Mouse (Mus musculus) stomach, embryonic 15.5 days (tissue): Measurements from ENCODE around the gene Cdc42se1. TPM values are rescaled to one million over a fixed set of nuclear protein-coding genes. Genes with fewer than 3 reads are reported as not detected.

Experiments used
- ATAC-seq: fragments of 200-750 bp; cut with Nextera tagmentation; 2 replicates; pipeline ENCODE4 v1.8.0; 2017; ENCODE audit warnings: low read depth, moderate number of reproducible peaks, moderate TSS enrichment; ENCODE audit not compliant: insufficient read depth, low FRiP score
- H3K27ac ChIP-seq: fragments of 300-500 bp; sonication (generic); 2 replicates; pipeline ENCODE4 v1.5.1; 2015; ENCODE audit warnings: mild to moderate bottlenecking, inconsistent platforms
- H3K27me3 ChIP-seq: fragments of 300-500 bp; sonication (generic); replicated peaks from 2 replicates; pipeline ENCODE4 v1.6.1; 2015; ENCODE audit warnings: inconsistent platforms
- H3K36me3 ChIP-seq: fragments of 300-500 bp; sonication (generic); 2 replicates; pipeline ENCODE4 v1.6.1; 2015; ENCODE audit warnings: inconsistent platforms
- H3K4me1 ChIP-seq: fragments of 300-500 bp; sonication (generic); 2 replicates; pipeline ENCODE4 v1.6.1; 2015; ENCODE audit warnings: inconsistent platforms
- H3K4me2 ChIP-seq: fragments of 300-500 bp; sonication (generic); 2 replicates; pipeline ENCODE4 v1.6.1; 2015; ENCODE audit warnings: mild to moderate bottlenecking, inconsistent platforms
- H3K4me3 ChIP-seq: fragments of 300-500 bp; sonication (generic); replicated peaks from 2 replicates; pipeline ENCODE4 v1.5.1; 2015; ENCODE audit warnings: inconsistent platforms
- H3K9ac ChIP-seq: fragments of 300-500 bp; sonication (generic); 2 replicates; pipeline ENCODE4 v1.6.1; 2015; ENCODE audit warnings: inconsistent platforms
- H3K9me3 ChIP-seq: fragments of 300-500 bp; sonication (generic); 2 replicates; pipeline ENCODE4 v1.6.1; 2016; ENCODE audit warnings: inconsistent platforms
- WGBS: fragments of 180-500 bp; shearing (Covaris S2); methylation state at CpG from one replicate; pipeline ENCODE4 v1.1.7; 2015; 5-methylcytosine and 5-hydroxymethylcytosine counted together
- polyA plus RNA-seq: library from polyadenylated mRNA; unstranded; fragments of >200 nt; fragmentation: Nextera tagmentation; extraction: Ambion mirVana; gene quantifications from 2 replicates; pipeline ENCODE4 v1.2.1, GENCODE M21; 2015

Gene Cdc42se1
- polyA plus RNA-seq, 1 experiment from 2014 or later: 83.5 TPM

DNA sequence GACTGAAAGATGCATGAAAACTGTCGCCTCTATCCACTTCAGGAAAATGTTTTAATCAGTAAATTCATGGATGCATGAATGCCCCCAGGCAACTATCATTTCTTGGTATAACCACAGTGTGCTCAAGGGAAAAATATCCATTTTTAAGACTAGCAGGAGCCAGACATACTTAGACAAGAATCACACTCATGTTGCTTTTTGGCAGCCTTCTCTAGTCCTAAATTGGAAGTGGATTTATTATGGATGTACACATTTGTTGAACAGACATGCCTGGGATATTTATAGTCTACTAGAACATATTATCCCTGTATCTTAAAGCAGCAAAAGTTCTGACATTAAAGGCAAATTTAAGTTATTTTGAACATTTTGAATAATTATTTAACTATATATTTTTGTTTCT lies 36.2 kb downstream of the Cdc42se1 start:
- H3K36me3 ChIP-seq: peaks cover 37% of the 10 kb centered on the region
- WGBS: 92% methylated on average over 1 of the region's 1 CpGs

DNA sequence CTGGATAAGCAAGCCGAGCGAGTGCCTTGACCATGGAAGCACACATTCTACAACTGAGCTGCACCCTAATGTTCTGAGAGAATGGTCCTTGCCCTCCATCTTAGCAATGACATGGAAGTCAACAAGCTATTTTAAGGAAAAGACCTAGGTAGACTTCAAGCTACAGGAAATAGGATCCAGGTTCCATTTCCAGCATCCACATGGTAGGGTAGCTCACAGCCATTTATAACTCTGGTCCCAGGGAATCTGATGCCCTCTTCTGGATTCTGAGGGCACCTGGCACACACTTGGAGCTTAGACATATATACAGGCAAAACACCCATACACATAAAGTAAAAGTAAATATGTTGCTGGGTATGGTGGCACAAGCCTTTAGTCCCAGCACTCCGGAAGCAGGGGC lies 37.5 kb downstream of the Cdc42se1 start:
- 94% methylated on average over 3 of the region's 3 CpGs for WGBS
- H3K9me3 ChIP-seq: no peaks in the 10 kb centered on the region
- no peak overlapping the region for H3K4me2 ChIP-seq
- no peak overlapping the region for H3K4me3 ChIP-seq
- H3K27ac ChIP-seq: no peak overlapping the region
- peaks cover 34% of the 10 kb centered on the region for H3K36me3 ChIP-seq
- H3K9ac ChIP-seq: no peak overlapping the region
- H3K27me3 ChIP-seq: no peaks in the 10 kb centered on the region
- no peak for ATAC-seq
- H3K4me1 ChIP-seq: no peaks in the 10 kb centered on the region

More for the DNA sequence above, 36.2 kb downstream of the Cdc42se1 start:
- Histone ChIP-seq H3K9me3 (no peaks in the 10 kb centered on the region), H3K4me2 (no peak overlapping the region), H3K27me3 (no peaks in the 10 kb centered on the region), H3K9ac (no peak overlapping the region), H3K4me3 (no peak overlapping the region), H3K4me1 (no peaks in the 10 kb centered on the region), H3K27ac (no peak overlapping the region)
- no peak for ATAC-seq

DNA sequence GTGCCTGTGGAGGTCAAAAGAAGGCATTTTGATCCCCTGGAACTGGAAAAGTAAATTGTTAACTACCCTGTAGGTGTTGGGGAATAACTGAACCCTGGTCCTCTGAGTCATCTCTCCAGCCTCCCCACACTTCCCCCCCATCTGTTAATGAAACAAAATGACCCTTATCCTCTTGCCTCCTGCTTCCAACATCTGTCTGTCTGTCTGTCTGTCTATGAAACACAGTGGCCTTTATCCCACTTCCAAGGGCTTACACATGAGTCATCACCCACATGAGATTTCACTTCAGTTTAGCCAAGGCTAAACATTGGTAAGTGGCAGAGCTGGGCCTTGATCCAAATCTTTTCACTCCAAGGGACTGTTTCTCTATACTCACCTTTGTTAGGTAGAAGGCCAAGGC lies 39.3 kb downstream of the Cdc42se1 start:
- no peak overlapping the region for H3K9ac ChIP-seq
- peaks cover 28% of the 10 kb centered on the region for H3K36me3 ChIP-seq
- no peak overlapping the region for H3K4me2 ChIP-seq
- no peaks in the 10 kb centered on the region for H3K27me3 ChIP-seq
- H3K4me3 ChIP-seq: no peak overlapping the region
- no peaks in the 10 kb centered on the region for H3K4me1 ChIP-seq
- H3K27ac ChIP-seq: no peak overlapping the region
- H3K9me3 ChIP-seq: no peaks in the 10 kb centered on the region
- no peak for ATAC-seq

DNA sequence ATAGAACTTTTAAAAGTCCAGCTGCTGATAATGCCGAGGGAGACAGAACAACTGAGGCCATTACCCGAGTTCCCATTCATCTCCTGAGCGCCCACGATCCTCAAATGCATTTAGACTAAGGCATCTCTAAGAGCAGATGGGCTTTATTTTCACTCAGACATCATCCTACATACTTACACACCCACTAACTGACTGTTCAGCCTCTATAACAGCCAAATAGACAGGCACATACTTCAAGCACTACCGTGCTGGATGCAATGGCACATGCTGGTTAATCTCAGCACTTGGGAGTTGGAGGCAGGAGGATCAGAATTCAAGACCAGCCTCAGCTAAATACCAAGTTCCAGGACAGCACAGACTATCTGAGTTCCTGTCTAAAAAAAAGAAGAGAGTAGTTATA lies 41.3 kb downstream of the Cdc42se1 start:
- no peaks in the 10 kb centered on the region for H3K9me3 ChIP-seq
- no peak for ATAC-seq
- H3K4me3 ChIP-seq: no peak overlapping the region
- H3K27me3 ChIP-seq: no peaks in the 10 kb centered on the region
- WGBS: 81% methylated on average over 5 of the region's 5 CpGs
- H3K9ac ChIP-seq: no peak overlapping the region
- peaks cover 22% of the 10 kb centered on the region for H3K36me3 ChIP-seq
- no peak overlapping the region for H3K27ac ChIP-seq
- H3K4me1 ChIP-seq: no peaks in the 10 kb centered on the region
- H3K4me2 ChIP-seq: no peak overlapping the region

DNA sequence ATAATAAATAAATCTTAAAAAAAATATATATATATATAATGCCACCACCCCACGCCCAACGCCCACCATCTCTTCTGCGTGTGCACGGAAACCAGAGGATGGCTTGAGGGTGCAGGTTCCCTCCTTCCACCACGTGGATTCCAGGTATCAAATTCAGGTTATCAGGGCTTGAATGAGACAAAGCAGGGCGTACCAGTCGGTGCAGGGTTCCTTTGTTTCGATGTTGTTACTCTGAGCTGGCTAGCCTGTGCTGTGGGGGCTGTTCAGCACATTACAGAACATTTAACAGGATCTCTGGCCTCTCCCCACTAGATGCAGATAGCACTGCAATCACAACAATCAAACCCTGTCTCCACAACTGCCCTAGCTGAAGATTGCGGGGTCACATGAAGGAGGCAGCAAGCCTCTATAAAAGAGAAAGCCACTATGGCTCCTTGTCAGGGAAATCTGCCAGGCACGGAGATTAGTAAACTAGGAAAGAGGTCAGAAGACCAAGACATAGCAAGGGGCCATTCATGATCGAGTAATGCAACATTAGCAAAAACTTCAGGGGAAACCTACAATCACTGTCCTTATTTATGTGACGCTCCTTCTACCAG lies 42.3 kb downstream of the Cdc42se1 start:
- 72% methylated on average over 12 of the region's 12 CpGs for WGBS

DNA sequence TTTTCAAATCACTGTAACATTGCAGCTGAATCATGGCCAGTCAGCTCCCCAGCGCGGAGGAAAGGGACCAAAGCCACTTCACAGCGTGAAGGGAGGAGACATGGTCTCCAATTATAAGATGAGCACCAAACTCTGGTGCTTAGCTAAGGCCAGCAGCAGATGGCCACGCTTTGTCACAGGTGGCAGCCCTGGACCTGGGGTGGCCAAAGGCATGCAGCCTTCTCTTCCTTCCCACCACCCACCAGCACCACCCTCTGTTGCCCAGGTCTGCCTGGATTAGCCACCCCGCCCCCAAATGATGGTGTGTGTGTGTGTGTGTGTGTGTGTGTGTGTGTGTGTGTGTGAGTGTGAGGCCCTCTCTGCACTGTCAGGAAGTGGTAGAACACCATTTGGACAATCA lies 44.9 kb downstream of the Cdc42se1 start:
- H3K36me3 ChIP-seq: no peaks in the 10 kb centered on the region
- H3K27ac ChIP-seq: no peak overlapping the region
- H3K9me3 ChIP-seq: no peaks in the 10 kb centered on the region
- H3K9ac ChIP-seq: no peak overlapping the region
- no peak overlapping the region for H3K4me2 ChIP-seq
- H3K4me1 ChIP-seq: no peaks in the 10 kb centered on the region
- WGBS: 85% methylated on average over 5 of the region's 5 CpGs
- H3K27me3 ChIP-seq: no peaks in the 10 kb centered on the region
- H3K4me3 ChIP-seq: no peak overlapping the region
- no peak for ATAC-seq

More for the DNA sequence above, 42.3 kb downstream of the Cdc42se1 start:
- peak; percentile 59 for ATAC-seq
- Histone ChIP-seq H3K27me3 (no peaks in the 10 kb centered on the region), H3K9ac (no peak overlapping the region), H3K4me1 (no peaks in the 10 kb centered on the region), H3K36me3 (peaks cover 22% of the 10 kb centered on the region), H3K27ac (no peak overlapping the region), H3K4me3 (no peak overlapping the region), H3K9me3 (no peaks in the 10 kb centered on the region), H3K4me2 (no peak overlapping the region)

DNA sequence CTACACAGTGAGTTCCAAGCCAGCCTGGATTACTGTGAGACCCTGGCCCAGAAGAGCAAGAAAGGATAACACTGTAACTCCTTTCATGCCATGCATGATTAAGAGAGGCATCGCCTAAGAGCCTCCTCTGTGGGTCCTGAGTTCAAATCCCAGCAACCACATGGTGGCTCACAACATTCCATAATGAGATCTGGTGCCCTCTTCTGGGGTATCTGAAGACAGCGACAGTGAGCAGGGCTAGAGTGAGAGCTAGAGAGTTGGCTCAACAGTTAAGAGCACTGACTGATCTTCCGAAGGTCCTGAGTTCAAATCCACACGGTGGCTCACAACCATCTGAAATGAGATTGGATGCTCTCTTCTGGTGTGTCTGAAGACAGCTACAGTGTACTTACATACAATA lies 45.9 kb downstream of the Cdc42se1 start:
- no peak overlapping the region for H3K4me2 ChIP-seq
- H3K4me3 ChIP-seq: no peak overlapping the region
- 90% methylated on average over 4 of the region's 4 CpGs for WGBS
- H3K27me3 ChIP-seq: no peaks in the 10 kb centered on the region
- no peaks in the 10 kb centered on the region for H3K36me3 ChIP-seq
- ATAC-seq: no peak
- no peaks in the 10 kb centered on the region for H3K4me1 ChIP-seq
- no peak overlapping the region for H3K9ac ChIP-seq
- no peak overlapping the region for H3K27ac ChIP-seq
- no peaks in the 10 kb centered on the region for H3K9me3 ChIP-seq

DNA sequence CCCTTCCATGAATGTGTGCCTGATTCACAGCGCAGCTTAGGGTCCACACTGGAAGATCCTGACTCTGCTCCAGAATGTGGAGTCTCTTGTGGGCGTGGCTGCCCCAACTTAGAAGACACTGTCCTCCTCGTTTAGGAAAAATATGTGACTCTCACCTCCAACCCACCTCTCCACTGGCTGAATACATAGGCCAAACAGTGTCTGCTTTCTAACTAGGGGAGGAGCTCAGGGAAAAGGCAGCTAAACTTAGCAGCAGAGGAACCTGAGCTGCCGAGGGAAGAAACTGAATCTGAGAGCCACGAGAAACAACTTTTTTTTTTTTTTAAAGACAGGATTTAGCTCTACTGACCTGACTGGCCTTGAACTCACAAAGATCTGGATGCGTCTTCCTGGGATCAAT lies 46.6 kb downstream of the Cdc42se1 start:
- Histone ChIP-seq H3K4me3 (no peak overlapping the region), H3K36me3 (no peaks in the 10 kb centered on the region), H3K9ac (no peak overlapping the region), H3K4me1 (peaks cover 3% of the 10 kb centered on the region; the same call in 1 of the 2 replicates), H3K27ac (no peak overlapping the region), H3K9me3 (no peaks in the 10 kb centered on the region), H3K27me3 (no peaks in the 10 kb centered on the region), H3K4me2 (no peak overlapping the region)
- WGBS: 70% methylated on average over 6 of the region's 6 CpGs
- ATAC-seq: no peak

DNA sequence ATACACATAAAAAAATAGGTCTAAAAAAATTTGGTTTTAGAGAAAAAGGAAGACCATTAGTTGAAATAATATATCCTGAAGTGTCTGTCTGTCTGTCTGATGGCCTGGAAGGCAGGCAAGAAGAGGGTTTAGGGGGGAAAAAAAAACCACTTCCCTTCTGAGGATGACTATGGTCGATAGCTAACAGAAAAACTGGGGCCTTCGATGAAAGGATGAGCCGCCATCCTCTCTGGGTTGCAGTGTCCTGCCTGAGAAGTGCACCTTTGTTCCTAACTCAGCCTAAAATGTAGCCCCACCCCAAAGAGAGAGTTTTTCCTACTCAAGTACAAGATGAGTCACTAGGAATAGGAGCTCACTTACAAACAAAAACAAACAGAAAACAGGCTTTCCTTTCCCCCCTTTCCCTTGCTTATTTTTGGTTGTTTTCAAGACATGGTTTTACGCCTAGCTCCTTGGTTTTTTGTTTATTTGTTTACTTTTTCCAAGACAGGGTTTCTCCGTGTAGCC lies 47.9 kb downstream of the Cdc42se1 start:
- no peaks in the 10 kb centered on the region for H3K27me3 ChIP-seq
- ATAC-seq: no peak
- 65% methylated on average over 5 of the region's 5 CpGs for WGBS
- H3K4me1 ChIP-seq: peaks cover 5% of the 10 kb centered on the region; the same call in 1 of the 2 replicates
- no peak overlapping the region for H3K4me3 ChIP-seq
- H3K36me3 ChIP-seq: no peaks in the 10 kb centered on the region
- H3K27ac ChIP-seq: no peak overlapping the region
- H3K4me2 ChIP-seq: no peak overlapping the region
- no peak overlapping the region for H3K9ac ChIP-seq
- H3K9me3 ChIP-seq: no peaks in the 10 kb centered on the region

DNA sequence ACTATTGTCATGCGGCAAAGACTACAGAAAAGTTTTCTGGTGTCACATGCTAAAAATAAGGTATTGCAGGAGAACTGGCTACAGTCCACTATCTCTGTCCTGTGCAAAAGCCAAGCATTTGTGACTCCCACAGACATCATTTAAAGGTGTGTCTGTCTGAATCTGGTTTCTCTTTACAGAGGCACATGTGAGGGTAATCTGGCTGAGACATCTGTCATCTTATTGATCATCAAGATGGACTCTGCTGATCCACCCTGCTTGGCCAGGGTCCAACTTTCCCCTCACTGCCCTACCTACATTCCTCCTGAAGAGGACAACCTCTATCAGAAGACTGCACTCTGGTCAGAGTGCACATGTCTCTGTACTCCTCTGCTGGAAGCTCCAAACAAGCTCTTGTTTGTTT lies 48.6 kb downstream of the Cdc42se1 start:
- H3K4me3 ChIP-seq: no peak overlapping the region
- no peak overlapping the region for H3K4me2 ChIP-seq
- no peak for ATAC-seq
- 83% methylated on average over 1 of the region's 1 CpGs for WGBS
- H3K4me1 ChIP-seq: peaks cover 5% of the 10 kb centered on the region; the same call in 1 of the 2 replicates
- no peaks in the 10 kb centered on the region for H3K36me3 ChIP-seq
- no peaks in the 10 kb centered on the region for H3K9me3 ChIP-seq
- no peak overlapping the region for H3K9ac ChIP-seq
- H3K27ac ChIP-seq: no peak overlapping the region
- H3K27me3 ChIP-seq: no peaks in the 10 kb centered on the region

GRCm38 (mm10) chr3:95280747-95281146 lies 52.2 kb downstream of the Cdc42se1 start:
- Histone ChIP-seq H3K27me3 (no peaks in the 10 kb centered on the region), H3K4me1 (peaks cover 18% of the 10 kb centered on the region), H3K27ac (peak overlapping the region; percentile 82), H3K9me3 (no peaks in the 10 kb centered on the region), H3K36me3 (no peaks in the 10 kb centered on the region), H3K4me2 (peak overlapping the region; percentile 79), H3K4me3 (peak overlapping the region; percentile 68), H3K9ac (peak overlapping the region; percentile 72; the same call in 1 of the 2 replicates)
- no peak for ATAC-seq
- WGBS: 10% methylated on average over 8 of the region's 8 CpGs

GRCm38 (mm10) chr3:95281216-95282126 lies 52.9 kb downstream of the Cdc42se1 start, which contains the start of the genes Mindy1 and Prune1:
TSS of gene Mindy1 (plus strand) at chr3:95281345.
TSS of gene Prune1 (minus strand) at chr3:95282076.
- ATAC-seq: peak; percentile 89
- Histone ChIP-seq H3K9ac (peak within 1 kb of the TSS; percentile 84), H3K4me1 (peaks cover 18% of the 10 kb centered on the region), H3K27me3 (no peaks in the 10 kb centered on the region), H3K36me3 (no peaks in the 10 kb centered on the region), H3K9me3 (no peaks in the 10 kb centered on the region), H3K4me3 (peak within 1 kb of the TSS; percentile 72), H3K4me2 (peak within 1 kb of the TSS; percentile 79), H3K27ac (peak within 1 kb of the TSS; percentile 97)
- WGBS: under 1% methylated on average over 53 of the region's 53 CpGs
